Mouse (Mus musculus) adrenal gland, postnatal 4 days (tissue): ENCODE results near the gene Pnpla1. TPM values are rescaled to one million over a fixed set of nuclear protein-coding genes. Genes with fewer than 3 reads are reported as not detected.
A peak's percentile ranks its signal among the peaks of the same experiment; 100 is the strongest.

Experiments used
- DNase-seq, 2 experiments: peaks; one replicate each; pipeline ENCODE4 v3.0.0; 2021 to 2022; ENCODE audit warnings: low spot score in 2 of 2, mixed read lengths in 2 of 2
- total RNA-seq, 2 experiments: library from RNA; stranded (reverse); gene quantifications; 2 replicates each; pipeline ENCODE4 v1.2.3; 2021

Pnpla1 gene
- total RNA-seq, 2 experiments from 2014 or later = 0.06 to 0.11 TPM

DNA sequence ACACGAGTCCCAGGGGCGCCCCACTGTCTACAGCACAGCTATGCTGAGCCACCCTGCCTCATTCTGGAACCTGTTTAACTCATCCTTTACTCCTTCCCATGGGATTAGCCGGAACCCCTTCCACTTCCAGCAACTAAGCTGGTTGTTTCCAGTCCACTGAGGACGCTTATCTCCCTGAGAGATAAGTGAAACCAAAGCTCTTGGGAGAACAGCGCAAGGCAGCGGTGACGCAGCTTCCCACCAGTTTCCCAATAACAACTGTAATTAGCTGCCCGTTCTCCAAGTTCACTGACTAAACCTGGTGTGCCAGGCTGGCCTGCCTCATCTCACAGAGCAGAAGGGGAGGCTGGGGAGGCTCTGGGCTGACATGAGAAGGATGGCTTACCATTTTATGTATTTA is 62.9 kb downstream of the Pnpla1 start:
- no peak for DNase-seq

DNA sequence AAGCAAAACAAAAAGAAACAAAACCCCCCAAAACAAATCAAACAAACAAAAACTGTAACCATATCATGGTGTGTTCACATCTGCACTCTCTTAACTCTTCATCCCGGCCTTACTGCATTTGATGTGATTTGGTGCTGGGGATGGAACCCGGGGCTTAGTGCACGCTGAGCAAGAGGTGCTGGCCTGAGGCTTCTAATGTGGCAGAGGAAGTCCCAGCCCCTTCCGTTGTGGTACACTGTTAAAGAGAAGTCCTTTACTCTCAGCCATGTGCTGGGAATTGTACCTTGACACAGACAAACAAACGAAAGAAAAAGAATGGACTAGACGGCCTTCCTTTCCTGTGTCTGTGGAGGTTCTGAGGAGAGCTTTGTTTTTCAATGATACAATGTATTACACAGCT is 63.9 kb downstream of the Pnpla1 start:
- no peak for DNase-seq

DNA sequence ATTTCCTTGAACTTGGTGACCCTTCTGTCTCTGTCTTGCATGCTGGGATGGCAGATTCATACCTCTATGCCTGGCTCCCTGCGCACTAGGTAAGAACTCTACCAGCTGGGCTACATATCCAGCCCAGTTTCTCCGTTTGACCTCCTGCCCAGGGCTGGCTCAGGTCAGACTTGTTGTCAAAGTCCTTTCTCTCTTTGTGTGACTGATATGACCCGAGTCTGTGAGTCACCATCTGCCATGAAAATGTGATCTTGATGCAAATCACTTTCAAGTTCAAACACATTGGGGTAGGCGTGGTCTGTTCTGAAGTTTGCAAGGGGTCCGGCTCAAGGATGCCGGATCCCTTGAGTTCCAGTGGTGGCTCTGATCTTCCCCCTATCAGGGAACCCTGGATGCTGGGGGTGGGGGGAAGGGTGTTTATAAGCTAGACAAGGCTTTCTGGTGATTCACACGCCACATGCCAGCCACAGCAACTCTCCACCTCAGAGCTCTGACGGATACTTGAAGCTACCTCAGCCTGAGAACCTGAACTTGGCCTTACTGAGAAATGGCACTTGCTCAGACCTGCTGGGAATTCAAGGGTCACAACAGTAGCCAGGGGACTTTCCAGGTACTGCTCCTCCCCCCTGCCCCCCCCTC is 66.9 kb downstream of the Pnpla1 start:
- no peak for DNase-seq

DNA sequence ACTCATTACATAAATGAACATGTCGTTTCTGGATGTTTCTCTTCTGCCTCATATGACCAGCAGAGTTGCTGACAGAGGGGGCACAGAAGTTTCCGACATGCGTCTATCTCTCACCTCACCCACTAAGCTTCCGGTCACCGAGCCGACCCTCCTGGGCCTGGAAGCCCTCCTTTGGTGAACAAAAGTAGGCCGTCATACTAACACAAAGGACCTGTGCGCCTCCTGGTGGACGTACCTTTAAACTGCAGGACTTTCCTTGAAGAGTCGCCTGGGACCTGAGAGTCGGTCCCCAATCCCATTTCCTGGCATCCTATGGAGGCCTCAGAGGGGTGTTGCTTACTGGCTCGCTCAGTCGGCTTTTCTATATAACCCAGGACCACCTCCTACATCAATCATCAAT is 68.2 kb downstream of the Pnpla1 start:
- peak in 1 of 2 experiments; percentile 64 for DNase-seq

DNA sequence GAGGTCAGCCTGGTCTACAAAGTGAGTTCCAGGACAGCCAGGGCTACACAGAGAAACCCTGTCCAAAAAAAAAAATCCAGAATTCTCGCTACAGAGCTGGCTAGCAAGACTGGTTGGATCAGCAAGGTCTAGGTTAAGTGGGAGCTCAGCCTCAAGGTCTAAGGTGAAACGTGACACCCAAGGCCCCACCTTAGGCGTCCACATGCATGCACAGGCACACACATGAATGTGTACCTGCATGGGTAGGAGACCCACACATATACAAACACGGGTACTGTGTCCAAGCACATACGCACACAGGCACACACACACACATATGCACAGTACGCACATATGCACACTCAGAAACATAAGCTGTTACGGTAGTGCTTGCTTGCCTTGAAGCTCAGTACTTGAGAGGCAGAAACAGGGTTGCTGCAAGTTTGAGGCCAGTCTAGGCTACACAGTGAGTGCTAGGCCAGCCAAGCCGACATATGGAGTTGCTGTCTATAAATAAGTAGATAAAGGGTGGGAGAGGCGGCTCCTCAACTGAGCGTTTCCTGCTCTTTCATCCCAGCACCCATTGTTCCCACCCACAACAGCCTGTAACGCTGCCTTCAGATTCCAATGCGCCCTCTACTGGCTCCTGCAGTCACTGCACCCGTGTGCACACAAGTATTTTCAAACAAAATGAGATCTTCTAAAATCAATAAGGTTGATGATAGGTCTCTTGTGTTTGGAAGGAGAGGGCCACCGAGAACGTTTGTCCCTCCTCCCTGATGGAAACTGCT is 68.8 kb downstream of the Pnpla1 start:
- no peak for DNase-seq

DNA sequence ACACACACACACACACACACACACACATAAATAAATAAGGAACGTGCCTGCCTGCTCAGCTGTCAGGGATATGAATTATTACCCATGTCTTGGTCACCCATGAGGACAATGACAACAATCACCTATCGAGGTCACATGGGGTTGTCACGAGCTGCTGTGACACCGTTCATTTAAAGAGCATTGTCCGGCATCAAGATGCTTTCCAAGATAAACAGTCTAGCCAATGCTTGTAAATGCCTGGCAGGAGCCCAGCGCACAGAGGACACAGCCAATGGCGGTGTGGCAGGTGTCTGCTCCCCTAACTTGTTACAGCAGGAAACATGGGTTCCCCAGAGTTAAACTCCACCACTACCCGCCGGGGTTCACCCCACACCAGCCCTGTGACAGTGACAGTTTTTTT is 69.8 kb downstream of the Pnpla1 start:
- DNase-seq = no peak

DNA sequence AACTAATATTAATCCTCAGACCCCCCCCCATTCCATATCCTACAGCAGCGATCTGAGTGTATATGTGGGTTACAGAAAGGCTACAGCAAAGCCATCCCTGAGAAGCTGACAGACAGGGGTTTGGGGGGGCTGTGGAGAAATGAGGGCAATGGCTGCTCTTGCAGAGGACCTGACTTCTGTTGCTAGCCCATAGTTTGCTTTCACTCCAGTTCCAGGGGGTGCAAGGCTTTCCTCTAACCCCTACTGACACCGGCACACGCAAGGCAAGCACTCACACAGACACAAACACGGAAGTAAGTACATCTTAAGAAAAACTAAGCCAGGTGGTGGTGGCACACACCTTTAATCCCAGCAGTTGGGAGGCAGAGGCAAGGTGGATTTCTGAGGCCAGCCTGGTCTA is 71.2 kb downstream of the Pnpla1 start:
- DNase-seq = no peak

DNA sequence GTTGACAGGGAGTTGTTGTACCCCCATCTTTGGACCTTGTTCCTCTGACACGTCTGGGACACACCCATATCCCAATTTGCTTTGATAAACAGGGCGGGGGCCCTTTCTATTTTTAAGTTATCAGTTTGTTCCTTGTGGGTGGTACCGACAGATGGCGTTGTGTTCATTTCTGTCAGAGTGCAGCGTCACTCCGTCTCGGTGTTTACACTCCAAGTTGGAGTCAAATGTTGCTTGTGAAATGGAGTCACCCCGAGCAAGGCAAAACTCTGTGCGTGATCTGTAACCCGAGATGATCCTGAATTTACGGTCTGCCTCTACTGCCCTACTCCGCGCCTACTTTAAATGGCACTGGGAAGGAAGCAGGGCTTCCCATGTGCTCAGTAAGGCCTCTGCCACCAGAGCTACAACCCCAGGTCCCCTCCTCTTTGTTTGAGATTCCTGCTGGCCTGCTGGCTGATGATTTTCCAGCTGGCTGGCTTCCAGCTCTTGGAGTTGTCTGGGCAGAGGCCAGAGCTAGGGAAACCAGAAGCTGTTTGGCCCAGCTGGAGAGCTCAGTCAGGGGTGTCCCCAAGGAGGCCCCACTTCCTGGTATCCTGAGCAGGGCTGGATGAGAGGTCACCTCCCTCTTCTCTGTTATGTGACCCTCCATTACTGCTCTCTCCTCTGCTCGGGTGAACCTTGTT is 72.3 kb downstream of the Pnpla1 start:
- peak; percentile 84 to 87 for DNase-seq

DNA sequence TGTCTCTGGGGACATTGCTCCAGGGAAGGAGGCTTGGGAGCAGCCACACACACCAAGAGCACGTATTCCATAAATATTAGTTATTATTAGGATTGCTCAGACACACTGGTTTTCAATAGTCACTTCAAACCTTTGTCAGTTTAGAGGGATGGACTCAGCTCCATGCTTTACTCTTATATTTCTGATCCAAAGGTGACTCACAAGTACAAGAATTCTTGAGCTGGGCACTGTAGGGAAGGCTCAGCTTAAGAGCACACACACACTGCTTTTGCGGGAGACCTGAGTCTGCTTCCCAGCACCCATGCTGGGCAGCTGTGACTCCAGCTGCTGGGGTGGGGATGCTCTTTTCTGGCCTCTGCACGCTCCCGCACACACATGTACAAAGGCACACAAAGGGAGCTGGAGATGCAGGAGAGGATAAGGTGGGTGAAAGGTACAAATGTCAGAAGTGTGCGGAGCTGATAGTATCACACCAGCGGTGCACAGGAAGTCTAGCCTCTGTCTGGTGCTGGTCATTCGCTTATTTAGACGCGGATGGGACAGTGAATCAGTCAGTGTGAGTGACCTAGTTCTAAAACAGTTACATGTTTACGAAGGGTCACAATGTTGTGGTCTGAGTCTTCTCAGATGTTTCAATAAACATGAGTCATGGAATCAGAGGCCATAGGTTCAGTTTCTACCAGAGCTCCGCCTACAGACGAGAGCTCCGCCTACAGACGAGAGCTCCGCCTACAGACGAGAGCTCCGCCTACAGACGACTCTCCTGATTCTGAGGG is 73.4 kb downstream of the Pnpla1 start:
- DNase-seq = no peak

DNA sequence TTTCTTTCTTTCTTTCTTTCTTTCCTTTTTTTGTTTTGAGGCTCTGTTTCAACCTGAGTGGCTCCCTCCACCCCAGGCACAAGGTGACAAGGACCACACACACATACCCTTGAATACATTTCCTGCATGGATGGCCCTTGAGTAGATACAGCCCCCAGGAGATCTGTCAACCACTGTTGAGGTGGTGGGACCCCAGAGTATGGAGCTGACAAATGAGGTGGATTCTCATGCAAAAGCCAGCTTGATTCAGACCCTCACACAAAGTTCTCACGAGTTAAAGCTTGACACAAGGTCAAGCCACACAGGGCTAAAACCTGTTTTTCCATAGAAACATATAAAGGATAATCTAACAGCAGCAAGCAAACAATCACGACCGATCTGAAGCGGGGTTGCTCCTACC is 74.1 kb downstream of the Pnpla1 start:
- DNase-seq = no peak

DNA sequence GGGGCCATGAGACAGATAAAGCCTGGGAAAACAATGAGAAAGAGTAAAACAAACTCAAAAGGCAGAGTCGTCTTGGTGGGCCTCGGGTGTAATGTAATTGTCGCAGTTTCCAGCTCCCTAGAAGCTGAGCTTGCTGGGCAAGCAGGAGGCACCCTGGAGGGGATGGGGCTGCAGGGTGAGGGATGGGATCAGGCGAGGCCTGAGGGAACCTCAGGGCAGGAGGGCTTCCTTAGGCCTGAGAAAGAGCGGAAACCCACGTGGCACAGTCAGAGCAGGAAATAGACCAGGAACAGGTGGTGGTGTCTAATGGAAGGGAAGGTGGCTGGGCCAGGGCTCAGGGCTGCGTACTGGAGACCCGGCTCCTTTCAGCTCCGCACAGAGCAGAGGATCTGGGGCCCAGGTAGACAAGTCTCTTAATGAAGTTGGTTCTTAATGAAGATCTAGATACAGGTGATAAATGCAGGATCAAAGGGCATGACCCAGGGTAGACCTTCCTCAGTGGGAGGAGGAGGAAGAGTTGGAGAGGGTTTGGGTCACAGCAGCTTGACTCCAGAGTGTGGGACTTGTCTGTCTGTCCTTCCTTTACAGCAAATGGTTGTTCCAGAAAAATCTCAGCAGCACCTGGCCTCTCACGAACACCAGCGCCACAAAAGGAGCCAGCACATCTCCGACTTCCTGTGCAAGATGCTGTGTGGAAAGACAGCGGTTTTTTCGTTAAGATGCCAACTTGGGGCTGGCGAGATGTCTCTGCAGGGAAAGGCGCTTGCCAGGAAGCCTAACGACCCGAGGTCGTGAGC is 76.1 kb downstream of the Pnpla1 start:
- DNase-seq = no peak

DNA sequence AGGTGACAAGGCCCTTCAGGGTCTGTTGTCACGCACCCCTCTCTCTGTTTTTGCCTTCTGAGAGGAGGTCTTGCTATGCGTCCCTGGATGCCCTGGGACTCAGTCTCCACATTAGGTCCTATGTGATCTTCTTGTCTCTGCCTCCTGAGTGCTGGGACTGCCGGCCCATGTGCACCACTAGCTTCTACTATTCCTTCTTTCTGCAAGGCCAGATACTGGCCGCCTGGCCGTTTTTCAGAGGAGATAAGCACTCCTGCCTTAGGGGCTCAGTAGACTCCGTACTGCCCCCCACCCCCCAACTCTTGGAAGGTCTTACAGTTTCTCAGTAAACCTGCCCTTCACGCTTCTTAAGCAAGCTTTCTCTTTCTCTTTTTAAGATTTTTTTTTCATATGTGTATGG is 77.9 kb downstream of the Pnpla1 start:
- no peak for DNase-seq

DNA sequence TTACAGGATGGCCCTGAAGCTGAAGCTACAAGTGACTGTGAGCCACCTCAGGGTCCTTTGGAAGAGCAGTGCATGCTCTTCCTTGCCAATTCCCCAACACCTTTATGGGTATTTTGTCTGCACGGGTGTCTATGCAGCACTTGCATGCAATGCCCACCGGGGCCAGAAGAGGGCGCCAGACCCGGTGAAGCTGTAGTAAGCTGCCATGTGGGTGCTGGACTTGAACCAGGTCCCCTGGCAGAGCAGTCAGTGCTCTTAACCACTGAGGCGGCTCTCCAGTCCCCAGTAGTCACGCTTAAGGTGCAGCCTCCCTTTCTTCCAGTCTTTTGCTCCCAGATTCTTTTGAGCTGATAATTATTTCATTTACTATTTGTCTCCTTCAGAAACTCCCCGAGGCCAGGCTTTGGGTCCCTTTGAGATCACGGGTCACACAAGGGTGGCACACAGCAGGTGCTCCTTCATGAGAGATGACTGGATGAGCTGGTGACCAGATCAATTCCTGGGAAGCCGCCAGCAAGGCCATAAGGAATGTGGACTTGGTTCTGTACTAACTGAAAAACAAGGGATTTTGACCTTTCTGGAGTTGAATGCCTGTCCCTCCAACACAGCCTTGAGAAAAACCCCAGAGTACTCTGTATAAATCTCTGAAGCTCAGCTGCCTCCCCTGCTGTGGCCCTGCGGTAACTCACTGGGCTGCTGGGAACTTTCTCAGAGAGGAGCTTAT is 78.6 kb downstream of the Pnpla1 start:
- peak; percentile 23 to 35 for DNase-seq

Other genes starting within 250 kb of the Pnpla1 start
- gene Srpk1, start 235.7 kb upstream of the Pnpla1 start, total RNA-seq = 10 to 100 TPM; 60.9 to 78.4 TPM
- gene Slc26a8, start 168.2 kb upstream of the Pnpla1 start, total RNA-seq = 1 to 10 TPM; 2.7 to 3.4 TPM
- 10 to 100 TPM; 74.0 to 78.0 TPM for gene Mapk14, start 167.1 kb upstream of the Pnpla1 start, total RNA-seq
- gene AC170998.1, start 132.3 kb upstream of the Pnpla1 start, total RNA-seq = 1 to 10 TPM; 2.5 to 3.8 TPM
- gene Mapk13, start 89.1 kb upstream of the Pnpla1 start, total RNA-seq = 10 to 100 TPM; 72.1 to 75.4 TPM
- 10 to 100 TPM; 81.7 to 89.0 TPM for gene Brpf3, start 57.3 kb upstream of the Pnpla1 start, total RNA-seq
- under 1 TPM; 0.11 TPM for gene 4930539E08Rik, start 56.9 kb downstream of the Pnpla1 start, total RNA-seq
- gene Pxt1, start 85.4 kb downstream of the Pnpla1 start, total RNA-seq = under 1 TPM; 0.59 to 0.67 TPM
- gene Kctd20, start 93.5 kb downstream of the Pnpla1 start, total RNA-seq = 10 to 100 TPM; 79.8 to 86.5 TPM
- gene Stk38, start 149.6 kb downstream of the Pnpla1 start, total RNA-seq = 10 to 100 TPM; 90.2 to 94.9 TPM
- gene Srsf3, start 174.2 kb downstream of the Pnpla1 start, total RNA-seq = 100 to 1,000 TPM; 235 to 271 TPM
- 10 to 100 TPM; 33.7 to 36.0 TPM for gene Cdkn1a, start 232.6 kb downstream of the Pnpla1 start, total RNA-seq